ENCODE assay signal across 18 mouse cellular contexts in the genomic region with DNA sequence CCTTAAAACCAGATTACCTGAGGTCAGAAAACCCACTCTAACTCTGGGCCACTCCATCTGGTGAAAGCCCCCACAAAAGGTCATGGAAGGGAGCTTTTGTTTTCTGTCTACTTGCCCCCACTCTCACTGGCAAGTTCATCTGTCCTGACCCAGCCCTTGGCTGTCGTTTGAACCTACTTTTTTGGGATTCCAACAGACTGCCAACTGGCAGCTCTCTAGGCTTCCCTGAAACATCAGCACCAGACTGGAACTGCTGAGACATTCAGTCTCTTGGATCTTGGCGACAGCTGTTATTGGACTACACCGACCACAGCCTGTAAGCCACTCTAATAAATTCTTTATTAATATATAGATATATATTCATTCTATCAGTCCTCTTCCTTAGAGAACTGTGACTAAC.
"Had no signal": no experiment of that assay in that cellular context is flagged by ENCODE, and none has a peak within 500 bp of the region (broad histone marks: within the 10 kb centered on the region; RNA-seq: fewer than 3 reads in every experiment).

No protein-coding gene starts in this region.

- H3K4me1 ChIP-seq: limb, embryonic 12.5 days; limb, embryonic 15.5 days; lung, embryonic 15.5 days; stomach, embryonic 15.5 days had no signal

- DNase-seq: kidney, adult 9 months; kidney, postnatal 14 days; kidney, postnatal 4 days; left cerebral cortex, postnatal 4 days; liver, embryonic 13.5 days; lung, adult 18-20 months; lung, postnatal 10 days; lung, postnatal 36 days; midbrain, embryonic 14.5 days; right cerebral cortex, postnatal 14 days; right cerebral cortex, postnatal 4 days; spleen, adult 18-20 months; thymus, postnatal 25 days had no signal

- H3K4me2 ChIP-seq: limb, embryonic 12.5 days; limb, embryonic 15.5 days; liver, embryonic 13.5 days; lung, embryonic 15.5 days; midbrain, embryonic 11.5 days; stomach, embryonic 15.5 days had no signal

- H3K9ac ChIP-seq: limb, embryonic 12.5 days; limb, embryonic 15.5 days; liver, embryonic 13.5 days; lung, embryonic 15.5 days; stomach, embryonic 15.5 days had no signal

- H3K27ac ChIP-seq: limb, embryonic 12.5 days; limb, embryonic 15.5 days; liver, embryonic 13.5 days; lung, embryonic 15.5 days; stomach, embryonic 15.5 days had no signal

- H3K27me3 ChIP-seq: limb, embryonic 12.5 days; limb, embryonic 15.5 days; liver, embryonic 13.5 days; lung, embryonic 15.5 days; stomach, embryonic 15.5 days had no signal

- H3K9me3 ChIP-seq: limb, embryonic 15.5 days; liver, embryonic 13.5 days; lung, embryonic 15.5 days; stomach, embryonic 15.5 days had no signal

- H3K4me3 ChIP-seq: limb, embryonic 12.5 days; limb, embryonic 15.5 days; liver, embryonic 13.5 days; lung, embryonic 15.5 days; stomach, embryonic 15.5 days had no signal
